Mouse (Mus musculus): ENCODE data around the gene Kank2.

DNA sequence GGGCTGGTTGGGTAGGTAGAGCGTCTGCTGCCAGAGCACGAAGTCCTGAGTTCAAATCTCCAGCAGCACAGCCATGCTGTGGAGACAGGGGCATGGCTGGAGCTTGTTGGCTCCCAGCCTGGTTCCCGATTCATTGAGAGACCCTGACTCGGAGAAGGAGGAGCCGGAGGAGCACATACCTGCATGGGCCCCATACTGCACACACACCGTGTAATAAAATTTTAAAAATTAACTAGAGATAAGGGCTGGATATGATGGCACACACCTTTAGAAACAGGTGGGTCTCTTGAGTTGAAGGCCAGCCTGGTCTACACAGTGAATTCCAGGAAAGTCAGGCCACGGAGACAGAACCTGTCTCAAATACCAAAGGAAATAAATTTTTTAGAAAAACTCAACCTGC is 64.6 kb downstream of the Kank2 start:
- TF ChIP-seq CTCF (IDR thresholded peaks at IDR 0.05; ENCODE audit: low read depth) (no peak), EP300 (optimal IDR thresholded peaks at IDR 0.05) (no peak)
